Mouse (Mus musculus): ENCODE results near the gene Zdhhc7.

- no peak for TF ChIP-seq CTCF (IDR thresholded peaks at IDR 0.05; ENCODE audit: low read depth)
- no peak for TF ChIP-seq EP300 (IDR thresholded peaks at IDR 0.05; ENCODE audit: low read depth)
These were observed 16.9 kb upstream of the Zdhhc7 start for GRCm38 (mm10) chr8:120118162-120118561.

All from heart, postnatal 0 days (tissue).